Mouse (Mus musculus) lung, embryonic 14.5 days (tissue): ENCODE data around the gene Naip2. TPM values are rescaled to one million over a fixed set of nuclear protein-coding genes. Genes with fewer than 3 reads are reported as not detected.
A peak's percentile ranks its signal among the peaks of the same experiment; 100 is the strongest.
"Not testable (repeated sequence)": the region's sequence is repeated elsewhere in the genome, so short reads cannot be mapped to it uniquely, and the experiment has no call there.

ENCODE experiments used
- ATAC-seq: fragments of 200-750 bp; cut with Nextera tagmentation; 2 replicates; pipeline ENCODE4 v1.8.0; 2017; ENCODE audit warnings: mild to moderate bottlenecking, moderate TSS enrichment, moderate library complexity; ENCODE audit not compliant: insufficient read depth
- DNase-seq: peaks from one replicate; pipeline ENCODE4 v3.0.0-alpha.2; 2015
- H3K27ac ChIP-seq: fragments of 300-500 bp; sonication (generic); 2 replicates; pipeline ENCODE4 v1.5.1; 2014; ENCODE audit warnings: low read depth, mild to moderate bottlenecking, moderate library complexity
- H3K27me3 ChIP-seq: fragments of 300-500 bp; sonication (generic); 2 replicates; pipeline ENCODE4 v1.6.1; 2014; ENCODE audit warnings: low read length, control low read depth; ENCODE audit not compliant: insufficient read depth
- H3K36me3 ChIP-seq: fragments of 300-500 bp; sonication (generic); 2 replicates; pipeline ENCODE4 v1.6.1; 2014; ENCODE audit warnings: control low read depth; ENCODE audit not compliant: insufficient read depth
- H3K4me1 ChIP-seq: fragments of 300-500 bp; sonication (generic); 2 replicates; pipeline ENCODE4 v1.6.1; 2014; ENCODE audit warnings: antibody characterized with exemption, control low read depth; ENCODE audit not compliant: insufficient read depth
- H3K4me2 ChIP-seq: fragments of 300-500 bp; sonication (generic); 2 replicates; pipeline ENCODE4 v1.6.1; 2014; ENCODE audit warnings: mild to moderate bottlenecking
- H3K4me3 ChIP-seq: fragments of 300-500 bp; sonication (generic); 2 replicates; pipeline ENCODE4 v1.5.1; 2014; ENCODE audit warnings: low read depth, low read length
- H3K9ac ChIP-seq: fragments of 300-500 bp; sonication (generic); 2 replicates; pipeline ENCODE4 v1.6.1; 2014
- H3K9me3 ChIP-seq: fragments of 300-500 bp; sonication (generic); 2 replicates; pipeline ENCODE4 v1.6.1; 2016; ENCODE audit warnings: low read depth, low read length, control low read depth
- CTCF ChIP-seq: IDR thresholded peaks from 2 replicates; pipeline ENCODE4 v1.5.1; 2016; ENCODE audit warnings: antibody characterized with exemption, low read depth
- WGBS: fragments of 180-500 bp; shearing (Covaris S2); extraction: QIAGEN DNeasy Blood & Tissue Kit; methylation state at CpG from one replicate; pipeline ENCODE4 v1.1.7; 2014; 5-methylcytosine and 5-hydroxymethylcytosine counted together
- polyA plus RNA-seq: library from polyadenylated mRNA; unstranded; fragments of >200 nt; fragmentation: Nextera tagmentation; extraction: Ambion mirVana; gene quantifications from 2 replicates; pipeline ENCODE4 v1.2.1, GENCODE M21; 2014

Naip2 gene
- polyA plus RNA-seq, 1 experiment from 2014 or later = 0.43 TPM

- DNase-seq = no peak
- TF ChIP-seq CTCF = no peak
- H3K36me3 ChIP-seq = no peaks in the 10 kb centered on the region
- H3K4me3 ChIP-seq = no peak overlapping the region
- H3K27ac ChIP-seq = no peak overlapping the region
- H3K9me3 ChIP-seq = no peaks in the 10 kb centered on the region
- no peak overlapping the region for H3K9ac ChIP-seq
- H3K4me1 ChIP-seq = no peaks in the 10 kb centered on the region
- no peaks in the 10 kb centered on the region for H3K27me3 ChIP-seq
- ATAC-seq = no peak
- no peak overlapping the region for H3K4me2 ChIP-seq
These were observed 1.1 kb downstream of the Naip2 start for GRCm38 (mm10) chr13:100200778-100201177.

- ATAC-seq (no peak), DNase-seq (no peak)
- H3K4me2 ChIP-seq = no peak overlapping the region
- no peaks in the 10 kb centered on the region for H3K36me3 ChIP-seq
- 57% methylated on average over 3 of the region's 3 CpGs for WGBS
- no peak overlapping the region for H3K9ac ChIP-seq
- H3K27me3 ChIP-seq = no peaks in the 10 kb centered on the region
- H3K9me3 ChIP-seq = no peaks in the 10 kb centered on the region
- no peak for TF ChIP-seq CTCF
- no peaks in the 10 kb centered on the region for H3K4me1 ChIP-seq
- H3K27ac ChIP-seq = no peak overlapping the region
- H3K4me3 ChIP-seq = no peak overlapping the region
These were observed 6.5 kb downstream of the Naip2 start for GRCm38 (mm10) chr13:100195421-100195820.

GRCm38 (mm10) chr13:100183111-100183510 lies 18.8 kb downstream of the Naip2 start:
- not testable (repeated sequence) for H3K36me3 ChIP-seq, H3K9ac ChIP-seq, ATAC-seq, H3K27ac ChIP-seq, H3K9me3 ChIP-seq, H3K4me2 ChIP-seq, H3K27me3 ChIP-seq, DNase-seq, H3K4me3 ChIP-seq, H3K4me1 ChIP-seq

- H3K9ac ChIP-seq, H3K9me3 ChIP-seq, H3K4me1 ChIP-seq, ATAC-seq, H3K27ac ChIP-seq, H3K4me2 ChIP-seq, H3K36me3 ChIP-seq, H3K27me3 ChIP-seq, H3K4me3 ChIP-seq: not testable (repeated sequence)
- WGBS = 57% methylated on average over 3 of the region's 5 CpGs
- DNase-seq = peak; percentile 64
These were observed 27.5 kb downstream of the Naip2 start for GRCm38 (mm10) chr13:100174360-100174759.

- H3K9me3 ChIP-seq, H3K4me2 ChIP-seq, H3K27me3 ChIP-seq, H3K4me1 ChIP-seq, H3K36me3 ChIP-seq, ATAC-seq, H3K4me3 ChIP-seq, DNase-seq, H3K9ac ChIP-seq, H3K27ac ChIP-seq: not testable (repeated sequence)
- WGBS = 59% methylated on average over 2 of the region's 2 CpGs
These were observed 35.5 kb downstream of the Naip2 start for GRCm38 (mm10) chr13:100166378-100166777.

GRCm38 (mm10) chr13:100162467-100162866 lies 39.4 kb downstream of the Naip2 start:
- not testable (repeated sequence) for H3K27ac ChIP-seq, DNase-seq, H3K9ac ChIP-seq, H3K27me3 ChIP-seq, H3K4me1 ChIP-seq, H3K36me3 ChIP-seq, ATAC-seq, H3K4me2 ChIP-seq, H3K4me3 ChIP-seq, H3K9me3 ChIP-seq

- not testable (repeated sequence) for H3K4me2 ChIP-seq, DNase-seq, H3K9ac ChIP-seq, H3K4me3 ChIP-seq, H3K27me3 ChIP-seq, ATAC-seq, H3K4me1 ChIP-seq, H3K36me3 ChIP-seq, H3K27ac ChIP-seq, H3K9me3 ChIP-seq
- 77% methylated on average over 11 of the region's 11 CpGs for WGBS
These were observed 40.6 kb downstream of the Naip2 start for GRCm38 (mm10) chr13:100161171-100161870.

GRCm38 (mm10) chr13:100156624-100157023 lies 45.3 kb downstream of the Naip2 start:
- no peak overlapping the region for H3K9ac ChIP-seq
- no peak overlapping the region for H3K4me3 ChIP-seq
- no peak overlapping the region for H3K27ac ChIP-seq
- WGBS = 87% methylated on average over 3 of the region's 3 CpGs
- no peak for TF ChIP-seq CTCF
- no peaks in the 10 kb centered on the region for H3K9me3 ChIP-seq
- no peaks in the 10 kb centered on the region for H3K36me3 ChIP-seq
- no peak for ATAC-seq
- DNase-seq = no peak
- H3K27me3 ChIP-seq = no peaks in the 10 kb centered on the region
- no peak overlapping the region for H3K4me2 ChIP-seq
- H3K4me1 ChIP-seq = no peaks in the 10 kb centered on the region
